Mouse (Mus musculus) c-Kit-positive CD71-positive TER-119-positive erythroid progenitor cells, embryonic 14.5 days (primary cell): ENCODE results near the gene Phtf1.

Experiments used
- DNase-seq: peaks from one replicate; pipeline ENCODE4 v3.0.0-alpha.2; 2013; ENCODE audit warnings: low spot score

The Phtf1 gene

GRCm38 (mm10) chr3:104020101-104020500 is 52.2 kb downstream of the Phtf1 start:
- no peak for DNase-seq

GRCm38 (mm10) chr3:104026938-104027337 is 59.0 kb downstream of the Phtf1 start:
- DNase-seq, result no peak

- no peak for DNase-seq
Observed at GRCm38 (mm10) chr3:104032086-104032485, 64.2 kb downstream of the Phtf1 start.

- no peak for DNase-seq
Observed at GRCm38 (mm10) chr3:104032747-104033146, 64.8 kb downstream of the Phtf1 start.

- DNase-seq, result no peak
Observed at GRCm38 (mm10) chr3:104059001-104059622, 91.2 kb downstream of the Phtf1 start.

GRCm38 (mm10) chr3:104069395-104069794 is 101.5 kb downstream of the Phtf1 start:
- no peak for DNase-seq
